Mouse (Mus musculus): ENCODE data around the gene Birc5.

- TF ChIP-seq CTCF (IDR thresholded peaks at IDR 0.05; ENCODE audit: low read depth, low read length) (no peak), POLR2A (IDR thresholded peaks at IDR 0.05; ENCODE audit: borderline replicate concordance, low read depth, low read length) (no peak)
Measured at GRCm38 (mm10) chr11:117894676-117895075, 45.6 kb downstream of the Birc5 start.
